Mouse (Mus musculus) hindbrain, embryonic 11.5 days (tissue): Measurements from ENCODE around the gene Frs3. TPM values are rescaled to one million over a fixed set of nuclear protein-coding genes. Genes with fewer than 3 reads are reported as not detected.

Source experiments
- ATAC-seq: fragments of 200-750 bp; cut with Nextera tagmentation; 2 replicates; pipeline ENCODE4 v1.8.0; 2017; ENCODE audit warnings: mild to moderate bottlenecking, moderate TSS enrichment, moderate library complexity; ENCODE audit not compliant: low FRiP score
- DNase-seq: peaks from one replicate; pipeline ENCODE4 v3.0.0-alpha.2; 2015; ENCODE audit warnings: low spot score
- H3K27ac ChIP-seq: fragments of 300-500 bp; sonication (generic); 2 replicates; pipeline ENCODE4 v1.5.1; 2014; ENCODE audit warnings: mild to moderate bottlenecking, low read depth, low read length
- H3K27me3 ChIP-seq: fragments of 300-500 bp; sonication (generic); 2 replicates; pipeline ENCODE4 v1.6.1; 2014; ENCODE audit warnings: mild to moderate bottlenecking, low read length, moderate library complexity, mixed read lengths; ENCODE audit not compliant: control insufficient read depth, insufficient read depth
- H3K36me3 ChIP-seq: fragments of 300-500 bp; sonication (generic); 2 replicates; pipeline ENCODE4 v1.6.1; 2014; ENCODE audit warnings: mild to moderate bottlenecking, low read length, moderate library complexity, mixed read lengths; ENCODE audit not compliant: control insufficient read depth, insufficient read depth
- H3K4me1 ChIP-seq: fragments of 300-500 bp; sonication (generic); replicated peaks from 2 replicates; pipeline ENCODE4 v1.6.1; 2014; ENCODE audit warnings: low read length, mixed read lengths; ENCODE audit not compliant: control insufficient read depth, insufficient read depth
- H3K4me2 ChIP-seq: fragments of 300-500 bp; sonication (generic); replicated peaks from 2 replicates; pipeline ENCODE4 v1.6.1; 2014; ENCODE audit warnings: mild to moderate bottlenecking, low read depth, low read length
- H3K4me3 ChIP-seq: fragments of 300-500 bp; sonication (generic); 2 replicates; pipeline ENCODE4 v1.5.1; 2014; ENCODE audit warnings: low read depth, low read length
- H3K9ac ChIP-seq: fragments of 300-500 bp; sonication (generic); 2 replicates; pipeline ENCODE4 v1.6.1; 2014; ENCODE audit warnings: low read depth, low read length
- H3K9me3 ChIP-seq: fragments of 300-500 bp; sonication (generic); 2 replicates; pipeline ENCODE4 v1.6.1; 2016; ENCODE audit warnings: low read length; ENCODE audit not compliant: control insufficient read depth
- WGBS: fragments of 180-500 bp; shearing (Covaris S2); extraction: QIAGEN DNeasy Blood & Tissue Kit; methylation state at CpG from one replicate; pipeline ENCODE4 v1.1.7; 2014; 5-methylcytosine and 5-hydroxymethylcytosine counted together
- polyA plus RNA-seq: library from polyadenylated mRNA; unstranded; fragments of >200 nt; fragmentation: Nextera tagmentation; extraction: Ambion mirVana; gene quantifications from 2 replicates; pipeline ENCODE4 v1.2.1, GENCODE M21; 2014

Frs3 gene
- polyA plus RNA-seq, 1 experiment from 2014 or later, result 7.9 TPM

DNA sequence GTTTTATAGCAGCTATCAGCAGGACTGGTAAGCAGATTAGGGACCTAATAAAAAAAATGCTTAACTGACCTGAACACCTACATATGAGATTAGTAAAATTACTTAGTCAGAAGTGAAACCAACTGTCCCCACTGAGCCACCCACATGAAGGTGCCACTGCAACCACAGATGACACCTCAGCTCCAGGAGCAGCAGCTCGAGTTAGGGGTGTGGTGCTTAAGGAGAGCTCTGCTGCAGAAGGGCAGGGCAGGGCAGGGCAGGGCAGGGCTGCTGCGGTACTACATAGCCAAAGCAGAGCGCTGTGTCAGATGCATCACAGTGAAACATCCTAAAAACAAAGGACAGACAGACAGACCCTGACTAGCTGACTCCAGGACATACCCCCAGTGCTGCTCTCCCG lies 6.0 kb upstream of the Frs3 start:
- H3K9me3 ChIP-seq, result no peaks in the 10 kb centered on the region
- DNase-seq (no peak), ATAC-seq (no peak)
- H3K4me1 ChIP-seq, result peaks cover 6% of the 10 kb centered on the region
- no peaks in the 10 kb centered on the region for H3K27me3 ChIP-seq
- no peak overlapping the region for H3K4me3 ChIP-seq
- H3K36me3 ChIP-seq, result peaks cover 11% of the 10 kb centered on the region; the same call in 1 of the 2 replicates
- no peak overlapping the region for H3K4me2 ChIP-seq
- WGBS, result 90% methylated on average over 4 of the region's 4 CpGs
- H3K27ac ChIP-seq, result no peak overlapping the region
- no peak overlapping the region for H3K9ac ChIP-seq

DNA sequence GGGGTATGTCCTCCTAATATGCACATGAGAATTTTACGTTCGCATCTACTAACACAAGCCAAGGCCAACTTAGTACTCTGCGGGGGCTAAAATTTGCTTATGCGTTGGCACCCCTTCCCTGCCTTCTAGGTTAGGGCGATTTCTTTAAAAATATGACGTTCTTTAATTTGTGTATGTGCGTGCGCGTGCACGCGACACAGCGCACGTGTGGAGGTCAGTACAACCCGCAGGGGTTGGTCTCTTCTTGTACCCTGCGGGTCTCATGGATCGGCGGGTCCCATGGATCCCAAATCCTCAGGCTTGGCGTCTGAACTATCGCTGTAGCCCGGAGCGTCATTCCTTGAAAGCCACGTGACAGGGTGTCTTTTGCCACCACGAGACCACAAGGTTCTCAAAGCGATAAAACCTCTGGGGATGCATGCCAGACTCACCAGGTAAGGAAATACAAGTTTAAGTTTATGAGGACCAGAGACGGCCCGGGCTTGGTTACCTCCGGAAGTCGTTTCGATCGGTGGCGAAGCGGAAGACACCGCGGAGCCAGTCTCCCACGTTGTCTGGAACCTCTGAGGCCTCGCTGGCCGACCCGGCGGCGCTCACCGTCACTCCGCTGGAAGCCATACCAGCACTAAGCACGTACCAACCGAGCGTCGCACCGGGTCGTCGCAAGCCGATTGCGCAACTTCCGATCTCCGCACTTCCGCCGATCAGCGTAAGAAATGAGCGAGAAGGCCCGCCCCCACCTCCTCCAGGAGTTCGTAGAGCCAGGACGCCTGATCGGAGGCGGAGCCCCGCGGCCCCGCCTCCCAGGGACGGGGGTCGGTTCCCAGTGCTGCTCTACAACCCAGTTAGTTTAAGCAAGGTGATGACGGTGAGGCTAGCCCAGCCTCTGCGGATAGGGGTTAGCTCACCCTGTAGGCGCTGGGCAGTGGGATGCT lies 1.2 kb upstream of the Frs3 start:
- DNase-seq, result peak; percentile 98

GRCm38 (mm10) chr17:47688344-47688607 lies 554 bp upstream of the Frs3 start, which contains the start of gene Tomm6:
Tomm6 (minus strand) TSS chr17:47688386.
- ATAC-seq, result no peak
- H3K9me3 ChIP-seq, result no peaks in the 10 kb centered on the region
- peak within 1 kb of the TSS; percentile 83 for H3K4me3 ChIP-seq
- DNase-seq, result no peak
- 0 out of 2 replicates have a peak, but pooled peaks cover 3% of the 10 kb centered on the region for H3K36me3 ChIP-seq
- H3K27ac ChIP-seq, result peak within 1 kb of the TSS; percentile 81
- 0% methylated on average over 9 of the region's 9 CpGs for WGBS
- peaks cover 9% of the 10 kb centered on the region for H3K4me1 ChIP-seq
- H3K27me3 ChIP-seq, result no peaks in the 10 kb centered on the region
- peak within 1 kb of the TSS; percentile 93 for H3K4me2 ChIP-seq
- H3K9ac ChIP-seq, result peak within 1 kb of the TSS; percentile 86

More for the DNA sequence above, 1.2 kb upstream of the Frs3 start:
- Histone ChIP-seq H3K27ac (peak overlapping the region; percentile 81), H3K9ac (peak overlapping the region; percentile 86), H3K4me2 (peak overlapping the region; percentile 93), H3K27me3 (no peaks in the 10 kb centered on the region), H3K4me1 (peaks cover 9% of the 10 kb centered on the region), H3K36me3 (0 out of 2 replicates have a peak, but pooled peaks cover 3% of the 10 kb centered on the region), H3K4me3 (peak overlapping the region; percentile 83), H3K9me3 (no peaks in the 10 kb centered on the region)
- under 1% methylated on average over 70 of the region's 70 CpGs for WGBS
- peak; percentile 92 for ATAC-seq

- Histone ChIP-seq H3K9me3 (no peaks in the 10 kb centered on the region), H3K27me3 (no peaks in the 10 kb centered on the region), H3K4me3 (no peak overlapping the region), H3K9ac (no peak overlapping the region), H3K4me2 (no peak overlapping the region; the same call in 1 of the 2 replicates), H3K36me3 (no peaks in the 10 kb centered on the region), H3K4me1 (peaks cover 9% of the 10 kb centered on the region), H3K27ac (no peak overlapping the region)
- no peak for ATAC-seq
- 78% methylated on average over 7 of the region's 8 CpGs for WGBS
- DNase-seq, result no peak
These were observed 1.1 kb downstream of the Frs3 start for GRCm38 (mm10) chr17:47689894-47690293.

GRCm38 (mm10) chr17:47691650-47692049 lies 2.8 kb downstream of the Frs3 start:
- 88% methylated on average over 3 of the region's 3 CpGs for WGBS
- H3K4me2 ChIP-seq, result 0 out of 2 replicates have a peak overlapping the region, but pooled peaks have one; percentile 5
- no peaks in the 10 kb centered on the region for H3K27me3 ChIP-seq
- no peak overlapping the region for H3K4me3 ChIP-seq
- H3K9me3 ChIP-seq, result no peaks in the 10 kb centered on the region
- H3K36me3 ChIP-seq, result no peaks in the 10 kb centered on the region
- H3K4me1 ChIP-seq, result peaks cover 9% of the 10 kb centered on the region
- DNase-seq (no peak), ATAC-seq (no peak)
- H3K27ac ChIP-seq, result no peak overlapping the region
- H3K9ac ChIP-seq, result no peak overlapping the region

DNA sequence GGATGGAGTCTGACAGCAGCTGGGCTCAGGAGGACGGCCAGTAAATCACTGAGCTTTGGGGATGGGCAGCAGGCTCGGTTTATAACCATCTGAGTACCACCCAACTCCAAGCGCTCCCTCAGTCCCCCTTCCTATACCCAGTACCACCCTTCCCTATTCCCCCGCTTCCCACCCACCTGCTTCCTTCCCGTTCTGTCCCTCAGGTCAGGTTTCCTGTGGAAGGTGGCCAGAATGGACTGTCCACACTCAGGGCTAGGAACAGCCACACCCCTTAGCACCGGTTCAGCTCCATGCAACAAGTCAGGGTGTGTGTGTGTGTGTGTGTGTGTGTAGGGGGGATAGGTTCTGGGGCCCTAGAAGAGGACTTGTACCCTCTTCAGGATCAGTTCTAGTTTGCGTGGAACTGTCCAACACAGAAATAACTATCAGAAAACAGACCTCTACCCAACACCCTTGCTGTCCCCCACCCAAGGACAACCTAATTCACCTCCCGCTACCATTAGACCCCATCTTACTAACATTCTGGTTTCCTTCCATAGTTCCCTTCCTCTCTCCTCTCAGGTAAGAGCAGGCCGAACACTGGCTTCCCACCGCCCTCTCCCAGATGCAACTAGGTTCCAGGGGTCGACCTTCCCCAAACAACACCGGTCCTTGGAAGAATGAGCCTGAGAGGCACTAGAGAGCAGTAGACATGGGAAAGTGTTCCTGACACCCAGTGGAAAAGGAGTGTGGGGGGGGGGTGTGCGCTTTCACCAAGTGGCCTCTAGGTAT lies 5.0 kb downstream of the Frs3 start:
- no peaks in the 10 kb centered on the region for H3K27me3 ChIP-seq
- peak overlapping the region; percentile 62 for H3K4me3 ChIP-seq
- H3K9me3 ChIP-seq, result no peaks in the 10 kb centered on the region
- peak overlapping the region; percentile 77 for H3K9ac ChIP-seq
- H3K36me3 ChIP-seq, result no peaks in the 10 kb centered on the region
- DNase-seq, result no peak
- H3K4me2 ChIP-seq, result peak overlapping the region; percentile 76
- ATAC-seq, result no peak
- H3K27ac ChIP-seq, result peak overlapping the region; percentile 42; the same call in 1 of the 2 replicates
- peaks cover 3% of the 10 kb centered on the region for H3K4me1 ChIP-seq
- 38% methylated on average over 13 of the region's 13 CpGs for WGBS

DNA sequence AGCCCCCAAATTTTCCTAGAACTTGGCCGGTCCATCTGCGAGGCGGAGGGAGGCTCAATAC lies 5.4 kb downstream of the Frs3 start, which contains the start of gene Gm21981:
Gene Gm21981 (minus strand): TSS at position 14 of the 61 bp plus-strand sequence.
- H3K4me3 ChIP-seq, result peak within 1 kb of the TSS; percentile 62
- peak within 1 kb of the TSS; percentile 76 for H3K4me2 ChIP-seq
- DNase-seq, result no peak
- peaks cover 2% of the 10 kb centered on the region for H3K4me1 ChIP-seq
- H3K27ac ChIP-seq, result peak within 1 kb of the TSS; percentile 42
- 0% methylated on average over 3 of the region's 3 CpGs for WGBS
- H3K9ac ChIP-seq, result peak within 1 kb of the TSS; percentile 77
- H3K36me3 ChIP-seq, result no peaks in the 10 kb centered on the region
- ATAC-seq, result no peak
- H3K9me3 ChIP-seq, result no peaks in the 10 kb centered on the region
- H3K27me3 ChIP-seq, result no peaks in the 10 kb centered on the region

GRCm38 (mm10) chr17:47694503-47695336 lies 5.9 kb downstream of the Frs3 start, which contains the start of gene Prickle4:
Prickle4 (minus strand) TSS chr17:47694736.
- peak within 1 kb of the TSS; percentile 77 for H3K9ac ChIP-seq
- H3K36me3 ChIP-seq, result no peaks in the 10 kb centered on the region
- peak within 1 kb of the TSS; percentile 76 for H3K4me2 ChIP-seq
- H3K9me3 ChIP-seq, result no peaks in the 10 kb centered on the region
- DNase-seq (peak; percentile 98), ATAC-seq (peak; percentile 96)
- no peaks in the 10 kb centered on the region for H3K27me3 ChIP-seq
- under 1% methylated on average over 74 of the region's 82 CpGs for WGBS
- H3K4me1 ChIP-seq, result no peaks in the 10 kb centered on the region; the same call in 1 of the 2 replicates
- H3K4me3 ChIP-seq, result peak within 1 kb of the TSS; percentile 62
- H3K27ac ChIP-seq, result peak within 1 kb of the TSS; percentile 42
